Mouse (Mus musculus) heart, adult 9 months (tissue): Measurements from ENCODE around the gene Trappc3.

ENCODE experiments used
- DNase-seq, 2 experiments: peaks; one replicate each; pipeline ENCODE4 v3.0.0; 2022; ENCODE audit warnings: low spot score in 2 of 2

The Trappc3 gene

DNA sequence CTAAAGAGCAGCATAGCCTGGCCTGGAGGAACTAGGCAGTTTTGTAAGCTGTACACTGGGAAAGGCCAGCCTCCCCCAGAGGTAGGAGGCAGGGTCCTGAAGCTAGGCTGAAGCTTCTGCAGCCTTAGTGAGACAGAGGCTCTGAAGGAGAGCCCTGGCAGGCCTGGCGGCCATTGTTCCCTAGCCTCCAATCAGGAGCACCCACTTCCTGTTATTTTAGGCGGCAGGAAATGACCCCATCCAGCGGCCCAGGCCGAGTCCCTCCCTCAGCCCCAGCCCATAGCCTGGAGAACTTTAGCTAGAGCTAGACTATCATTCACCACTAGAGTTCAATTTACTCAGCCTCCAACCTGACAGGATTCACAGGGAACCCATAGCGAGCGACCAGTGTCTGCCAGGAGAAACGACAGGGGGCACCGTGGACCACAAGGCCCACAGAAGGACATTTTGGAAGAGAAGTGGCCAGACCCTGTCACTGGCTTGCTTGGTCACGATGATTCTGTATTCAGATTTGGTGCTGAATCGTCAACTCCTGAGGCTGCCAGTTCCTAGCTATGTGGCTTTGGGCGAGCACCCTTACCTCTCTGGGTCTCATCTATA, 10.4 kb upstream of the Trappc3 start:
- peak; percentile 76 to 87 for DNase-seq

GRCm38 (mm10) chr4:126252411-126253237, 9.5 kb upstream of the Trappc3 start:
- DNase-seq: no peak

GRCm38 (mm10) chr4:126253637-126254272, 8.4 kb upstream of the Trappc3 start:
- DNase-seq: no peak

- peak; percentile 77 to 84 for DNase-seq
Observed at GRCm38 (mm10) chr4:126254315-126255112, 7.6 kb upstream of the Trappc3 start.

DNA sequence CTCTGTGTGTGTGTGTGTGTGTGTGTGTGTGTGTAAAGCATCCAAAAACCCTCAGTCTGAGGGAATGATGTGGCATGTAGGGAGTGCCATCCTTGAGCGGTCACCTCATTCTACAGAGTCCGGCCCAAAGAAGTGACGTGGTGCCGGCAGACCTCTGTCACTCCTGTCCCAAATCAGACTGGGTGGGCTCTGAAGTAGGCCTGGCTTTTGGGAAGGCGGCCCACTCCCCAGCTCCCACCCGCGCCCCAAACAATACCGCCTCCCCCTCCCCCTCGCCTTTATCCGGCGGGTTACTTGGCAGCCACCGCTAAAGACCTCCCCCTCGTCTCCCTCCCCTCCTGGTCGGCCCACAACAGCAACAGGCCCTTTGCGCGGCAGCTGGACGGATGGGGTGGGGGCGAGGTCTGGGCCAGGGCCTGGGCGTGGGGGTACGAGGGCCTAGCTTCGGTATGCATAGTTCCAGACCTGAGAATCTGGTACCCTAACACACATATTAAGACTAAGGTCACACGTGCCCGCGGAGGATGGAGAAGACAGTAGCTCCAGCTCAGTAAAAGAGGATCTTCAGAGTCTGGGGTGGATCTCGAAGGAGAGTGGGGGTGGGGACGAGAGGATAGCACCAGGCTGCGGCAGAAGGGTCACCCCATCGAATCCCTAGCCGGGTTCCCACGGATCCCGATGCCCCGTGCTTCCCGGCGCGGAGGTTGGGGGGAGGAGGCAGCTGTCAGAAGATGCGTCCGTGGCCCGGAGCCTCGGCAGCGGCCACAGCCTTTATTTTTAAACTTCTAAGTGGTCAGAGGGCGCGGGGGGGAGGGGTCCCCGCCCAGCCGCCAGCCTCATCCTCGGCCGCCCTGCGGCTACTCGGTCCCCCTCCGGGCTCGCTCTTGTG, 6.8 kb upstream of the Trappc3 start:
- peak in 1 of 2 experiments; percentile 62 for DNase-seq

GRCm38 (mm10) chr4:126256131-126256791, 5.9 kb upstream of the Trappc3 start, which contains the start of gene Map7d1:
Gene Map7d1, minus strand, starts transcription at chr4:126256343.
- DNase-seq: peak; percentile 92 to 93

DNA sequence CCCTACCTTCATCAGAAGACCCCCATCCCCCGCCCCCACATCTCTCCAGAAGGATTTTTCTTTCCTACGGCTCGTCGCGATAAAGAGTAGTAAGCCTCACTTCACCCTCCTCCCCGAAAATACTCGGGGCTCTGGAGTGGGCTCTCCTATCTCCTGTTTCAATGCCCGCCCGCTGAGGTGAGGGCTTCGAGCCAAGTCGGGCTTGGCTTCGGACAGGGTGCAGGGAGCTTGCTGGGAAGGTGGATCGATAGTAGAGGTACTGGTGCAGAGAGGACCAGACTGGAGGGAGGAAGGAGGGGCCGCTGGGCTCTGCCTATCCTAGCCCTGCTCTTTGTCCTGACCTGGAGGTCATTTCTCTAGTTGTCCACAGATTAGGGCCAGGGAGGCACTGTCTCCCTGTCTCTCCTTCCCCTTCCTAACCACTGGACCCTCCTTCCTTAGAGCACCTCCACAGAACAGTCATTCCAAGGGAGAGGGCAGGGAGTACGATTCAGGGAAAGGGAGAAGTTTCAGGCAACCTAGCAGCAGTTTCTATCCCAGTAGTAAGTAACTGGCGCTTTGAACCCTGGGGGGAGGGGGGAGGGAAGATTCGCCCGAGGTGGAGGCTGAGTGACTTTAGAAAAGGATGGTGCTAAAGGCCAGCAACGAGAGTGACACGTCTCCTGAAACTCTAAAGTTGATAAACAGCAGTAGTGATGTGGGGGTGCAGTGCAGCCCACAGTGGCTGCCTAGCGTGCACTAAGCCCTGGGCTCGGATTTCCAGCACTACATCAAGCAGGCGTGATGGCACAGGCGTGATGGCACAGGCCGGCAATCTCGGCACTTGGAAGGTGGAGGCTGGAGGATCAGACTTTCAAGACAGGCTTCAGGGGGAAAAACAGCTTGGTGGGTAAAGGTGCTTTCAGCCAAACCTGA, 4.9 kb upstream of the Trappc3 start:
- peak; percentile 66 to 75 for DNase-seq

GRCm38 (mm10) chr4:126259063-126259462, 3.1 kb upstream of the Trappc3 start:
- DNase-seq: peak; percentile 61 to 70

DNA sequence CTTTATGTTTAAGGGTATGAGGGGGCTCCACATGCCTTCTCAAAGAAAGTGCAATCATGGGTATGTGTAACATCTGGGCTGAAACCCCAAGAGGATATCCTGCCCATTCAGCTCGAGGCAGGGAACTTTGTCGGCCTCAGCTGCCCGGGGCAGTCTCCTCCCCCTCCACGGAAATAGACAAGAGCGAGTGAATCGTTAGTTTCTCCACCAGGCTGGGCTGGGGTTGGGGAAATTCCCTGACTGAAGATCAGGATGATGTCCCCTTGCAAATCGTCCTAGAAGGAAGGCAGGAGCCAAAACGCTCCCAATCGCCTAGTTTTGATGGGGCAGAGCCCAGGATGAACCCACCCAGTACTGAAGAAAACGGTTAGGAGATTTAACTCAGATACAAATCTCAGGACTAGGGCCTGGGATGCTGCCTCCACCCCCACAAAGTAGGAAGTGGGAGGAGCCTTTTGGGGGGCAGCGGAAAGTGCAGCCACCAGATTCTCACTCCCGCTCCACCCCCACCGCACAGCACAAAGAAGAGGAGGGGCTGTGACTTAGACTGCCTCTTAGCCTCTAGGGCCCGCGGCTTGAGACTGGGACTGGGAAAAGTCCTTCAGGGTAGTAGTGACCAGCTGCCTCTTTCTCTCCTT, 2.5 kb upstream of the Trappc3 start:
- DNase-seq: peak; percentile 93 to 94

- DNase-seq: peak; percentile 93
Observed at GRCm38 (mm10) chr4:126260520-126261201, 1.5 kb upstream of the Trappc3 start.

DNA sequence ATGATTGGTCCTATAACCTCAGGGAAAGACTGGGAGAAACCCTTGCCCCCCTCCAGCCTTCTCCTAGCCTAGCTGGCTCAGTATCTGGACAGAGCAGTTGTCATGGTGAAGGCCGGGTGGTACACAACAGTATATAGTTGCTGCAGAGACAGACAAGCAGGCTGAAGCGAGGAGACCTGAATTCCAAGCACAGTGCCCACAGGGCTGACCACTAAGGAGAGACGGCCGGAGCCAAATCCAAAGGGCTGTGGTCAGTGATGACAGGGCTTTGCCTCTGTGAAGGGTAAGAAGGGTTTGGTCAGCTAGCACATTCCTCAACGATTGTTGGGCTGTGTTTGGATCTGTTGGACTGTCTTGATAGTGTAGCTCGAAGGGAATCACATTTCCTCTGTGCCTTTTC, 859 bp upstream of the Trappc3 start:
- DNase-seq: no peak

- DNase-seq: no peak
Observed at GRCm38 (mm10) chr4:126261675-126262074, 450 bp upstream of the Trappc3 start.

- no peak for DNase-seq
Observed at GRCm38 (mm10) chr4:126269292-126269691, 7.2 kb downstream of the Trappc3 start.

- DNase-seq: no peak
Observed at GRCm38 (mm10) chr4:126273753-126274152, 11.6 kb downstream of the Trappc3 start.

- DNase-seq: no peak
Observed at GRCm38 (mm10) chr4:126275081-126275480, 13.0 kb downstream of the Trappc3 start.

DNA sequence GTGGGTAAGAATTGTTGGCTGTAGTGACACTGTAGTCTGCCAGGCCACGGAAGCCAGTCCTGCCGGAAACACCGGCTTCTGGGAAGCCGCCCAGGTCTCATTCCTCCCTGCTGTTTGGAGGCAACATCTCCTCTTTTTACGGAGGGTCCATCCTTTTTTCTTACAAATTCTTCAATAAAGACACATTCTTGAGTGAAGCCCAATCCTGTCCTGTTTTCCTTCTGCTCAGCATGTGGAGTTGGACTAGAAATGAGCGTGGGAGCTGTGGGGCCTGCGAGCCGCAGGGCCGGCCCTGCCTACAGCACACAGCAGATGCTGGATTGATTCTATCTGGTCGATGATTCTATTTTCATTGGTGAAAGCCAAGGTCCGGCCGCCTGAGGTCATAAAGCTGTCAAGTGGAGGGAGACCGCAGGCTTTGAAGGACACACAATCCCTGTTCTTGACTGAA, 13.6 kb downstream of the Trappc3 start:
- DNase-seq: peak; percentile 53 to 57

- DNase-seq: no peak
Observed at GRCm38 (mm10) chr4:126277906-126278564, 15.9 kb downstream of the Trappc3 start.

DNA sequence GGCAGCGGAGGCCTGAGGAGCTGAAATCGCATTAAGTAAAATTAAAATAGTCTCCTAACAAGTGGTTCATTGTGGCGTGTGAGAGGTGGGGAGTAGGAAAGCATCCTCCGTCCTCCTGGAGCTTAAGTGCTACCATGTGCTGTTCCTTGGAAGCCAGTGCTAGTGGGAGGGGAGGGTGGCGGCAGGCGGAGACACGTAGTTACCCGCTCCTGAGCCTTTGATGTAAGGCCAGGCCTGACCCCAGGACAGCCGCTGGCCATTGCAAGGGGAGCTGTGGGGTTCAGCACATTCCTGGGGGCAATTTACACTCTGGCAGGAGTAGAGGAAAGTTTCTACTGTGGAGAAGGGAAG, 16.4 kb downstream of the Trappc3 start:
- no peak for DNase-seq
